Mouse (Mus musculus) liver, adult 2 months (tissue): ENCODE measurements around the gene Rfx2.

Experiments used
- CTCF ChIP-seq: fragments of 200-500 bp; IDR thresholded peaks from 2 replicates; pipeline ENCODE4 v1.5.1; 2011; ENCODE audit warnings: low read depth, low read length, control low read depth
- POLR2A ChIP-seq: fragments of 200-500 bp; IDR thresholded peaks from 2 replicates; pipeline ENCODE4 v1.6.1; 2011; ENCODE audit warnings: low read length, control low read depth; ENCODE audit not compliant: insufficient read depth; ENCODE audit errors: extremely low read depth

- no peak for TF ChIP-seq CTCF
- no peak for TF ChIP-seq POLR2A
Observed at GRCm38 (mm10) chr17:56861197-56861596, 30.4 kb upstream of the Rfx2 start.
